Mouse (Mus musculus): ENCODE measurements around the gene Ap2b1.

DNA sequence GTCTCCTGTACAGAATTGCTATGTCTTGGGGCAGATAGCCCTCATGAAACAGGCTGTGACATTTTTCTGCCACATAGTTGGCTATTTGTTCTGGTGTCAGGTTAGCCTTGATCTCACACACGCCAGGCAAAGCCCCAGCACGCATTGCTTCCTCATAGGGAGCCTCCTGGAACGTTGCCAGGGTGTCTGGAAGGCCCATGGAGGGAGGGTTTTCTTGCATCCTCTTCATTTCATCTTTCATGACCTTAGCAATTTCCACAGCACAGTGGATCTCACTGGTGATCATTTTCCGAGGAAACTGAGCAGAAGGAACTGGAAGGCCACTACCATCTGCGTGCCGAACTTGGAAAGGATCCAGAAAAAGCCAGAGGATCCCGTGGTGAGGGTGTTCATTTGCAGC, 22.6 kb upstream of the Ap2b1 start:
- TF ChIP-seq CTCF (IDR thresholded peaks at IDR 0.05; ENCODE audit: borderline replicate concordance, insufficient read depth, low read length): no peak
- no peak for TF ChIP-seq POLR2A (IDR thresholded peaks at IDR 0.05; ENCODE audit: low read depth, low read length)

Data from embryonic fibroblast, embryonic 13.5 days (primary cell).